Comparison of ENCODE assay signal across 11 mouse cellular contexts in the genomic region with DNA sequence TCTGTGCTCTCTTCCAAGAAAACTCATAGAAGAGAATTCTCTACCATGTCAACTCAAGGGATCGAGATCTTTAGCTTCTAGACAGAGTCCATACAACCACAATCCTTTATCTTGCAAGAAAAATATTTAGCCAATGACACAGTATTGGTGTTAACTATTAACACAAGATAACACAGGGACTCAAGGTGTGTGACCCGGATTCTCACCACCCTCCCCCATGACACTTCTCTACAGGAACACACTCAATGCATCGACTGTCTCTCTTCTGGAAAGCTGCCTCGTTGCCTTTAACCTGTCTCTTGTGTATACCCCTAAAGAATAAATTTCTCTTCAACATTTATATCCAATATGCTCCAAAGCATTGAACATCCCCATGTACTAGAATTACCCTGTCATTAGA.
"Had no signal": no experiment of that assay in that cellular context is flagged by ENCODE, and none has a peak within 500 bp of the region (broad histone marks: within the 10 kb centered on the region; RNA-seq: fewer than 3 reads in every experiment).

No protein-coding gene starts in this region.

- H3K27me3 ChIP-seq: liver, embryonic 13.5 days; neural tube, embryonic 12.5 days had no signal

- ATAC-seq: lung, postnatal 0 days had no signal

- H3K4me3 ChIP-seq: layer of hippocampus, adult 2 months; limb, embryonic 10.5 days; liver, embryonic 13.5 days; midbrain, embryonic 10.5 days; myocyte; neural tube, embryonic 12.5 days had no signal

- H3K36me3 ChIP-seq: limb, embryonic 10.5 days; liver, embryonic 13.5 days had no signal

- DNase-seq: kidney, adult 18-20 months; liver, embryonic 13.5 days; lung, adult 2 months; lung, postnatal 36 days; midbrain, embryonic 14.5 days had no signal

- H3K4me2 ChIP-seq: liver, embryonic 13.5 days; neural tube, embryonic 12.5 days had no signal

- H3K27ac ChIP-seq: layer of hippocampus, adult 2 months; limb, embryonic 10.5 days; liver, embryonic 13.5 days; neural tube, embryonic 12.5 days had no signal

- H3K9me3 ChIP-seq: limb, embryonic 10.5 days; liver, embryonic 13.5 days; neural tube, embryonic 12.5 days had no signal

- H3K4me1 ChIP-seq: liver, embryonic 13.5 days had no signal

- H3K9ac ChIP-seq: liver, embryonic 13.5 days; neural tube, embryonic 12.5 days had no signal
